ENCODE assay signal across 8 mouse cellular contexts in genomic region chr9:49798806-49799205, GRCm38 (mm10). TPM values are rescaled to one million over a fixed set of nuclear protein-coding genes. Genes with fewer than 3 reads are reported as not detected.
A peak's percentile ranks its signal among the peaks of the same experiment; 100 is the strongest.
DNase-seq lines count a peak whose midpoint lies in the region; ATAC-seq and TF ChIP-seq lines count a peak whose summit lies in the region.

Gene Ncam1 (minus strand): TSS chr9:49798925.

- peak within 1 kb of the TSS; percentile 80 for H3K4me3 ChIP-seq in gastrocnemius, adult 2 months
- peak within 1 kb of the TSS; percentile 97 for H3K4me3 ChIP-seq in hindbrain, embryonic 15.5 days

- peak within 1 kb of the TSS; percentile 98 for H3K9ac ChIP-seq in hindbrain, embryonic 15.5 days

- no peak for TF ChIP-seq CTCF in gastrocnemius, adult 2 months (IDR thresholded peaks at IDR 0.05)

- H3K4me2 ChIP-seq in hindbrain, embryonic 15.5 days = peak within 1 kb of the TSS; percentile 79

- peak within 1 kb of the TSS; percentile 65 for H3K27ac ChIP-seq in gastrocnemius, adult 2 months
- H3K27ac ChIP-seq in hindbrain, embryonic 15.5 days (replicated peaks) = peak within 1 kb of the TSS; percentile 98

- H3K27me3 ChIP-seq in hindbrain, embryonic 15.5 days = no peaks in the 10 kb centered on the region

- 0% methylated on average over 23 of the region's 23 CpGs for WGBS in hindbrain, embryonic 15.5 days

- peaks cover 29% of the 10 kb centered on the region for H3K4me1 ChIP-seq in hindbrain, embryonic 15.5 days (replicated peaks)

- DNase-seq in adrenal gland, adult 18-20 months (ENCODE audit: low spot score in 2 of 2) = peak; percentile 67 to 71
- peak; percentile 87 to 93 for DNase-seq in cerebellum, postnatal 4 days (ENCODE audit: low spot score in 2 of 2)
- DNase-seq in gastrocnemius, adult 2 months = peak; percentile 86
- peak; percentile 92 to 94 for DNase-seq in layer of hippocampus, postnatal 36 days
- peak; percentile 66 for DNase-seq in lung, postnatal 10 days
- DNase-seq in retina, postnatal 1 day = peak; percentile 100
- DNase-seq in urinary bladder, postnatal 36 days (ENCODE audit: low spot score in 2 of 2) = peak; percentile 44 to 58

- peak; percentile 79 for ATAC-seq in hindbrain, embryonic 15.5 days (ENCODE audit: low FRiP score, low read depth)

- H3K9me3 ChIP-seq in hindbrain, embryonic 15.5 days = no peaks in the 10 kb centered on the region

- no peaks in the 10 kb centered on the region for H3K36me3 ChIP-seq in hindbrain, embryonic 15.5 days

- intact Hi-C loops in gastrocnemius, adult 2 months (cut with DNase I) = loop anchor here (10.0 kb wide), 1 partner anchor 184 kb away; no protein-coding TSS in a partner anchor

RNA-seq across cellular contexts. Expression of gene Ncam1, which starts in this region (rescaled TPM):
- 10 to 100 TPM; 52.1 to 54.9 TPM for total RNA-seq in adrenal gland, adult 18-20 months (2021)
- total RNA-seq in gastrocnemius, adult 2 months (2021) = 10 to 100 TPM; 11.6 to 14.6 TPM
- 442 and 493 TPM in 2 replicates for polyA plus RNA-seq in hindbrain, embryonic 15.5 days (2015; fragmentation: Nextera tagmentation; extraction: Ambion mirVana)
- 100 to 1,000 TPM; 293 to 312 TPM for total RNA-seq in layer of hippocampus, postnatal 36 days (2021)

Comparison
In these comparisons a context has a peak if more than half of its experiments do, and no peak if none do; other contexts are left out.
1. Peak in every context shown above with its lines: DNase-seq, ATAC-seq, H3K4me3 ChIP-seq and H3K27ac ChIP-seq.
2. RNA of gene Ncam1 (total RNA-seq): 293 to 312 TPM in layer of hippocampus, postnatal 36 days; 52.1 to 54.9 TPM in adrenal gland, adult 18-20 months and 11.6 to 14.6 TPM in gastrocnemius, adult 2 months; every median in the first group is over 4 times any median in the second.